Mouse (Mus musculus) liver, adult 2 months (tissue): Measurements from ENCODE around the gene Matn1. TPM values are rescaled to one million over a fixed set of nuclear protein-coding genes. Genes with fewer than 3 reads are reported as not detected.

Source experiments
- DNase-seq: peaks from one replicate; pipeline ENCODE4 v3.0.0-alpha.2; 2011; ENCODE audit warnings: low read depth, low spot score; ENCODE audit errors: extremely low read depth
- H3K27ac ChIP-seq: fragments of 200-500 bp; replicated peaks from 2 replicates; pipeline ENCODE4 v1.5.1; 2012; ENCODE audit warnings: low read depth, mild to moderate bottlenecking, control low read depth, inconsistent platforms, low read length; ENCODE audit not compliant: insufficient read depth
- H3K27me3 ChIP-seq: fragments of 200-500 bp; 2 replicates; pipeline ENCODE4 v1.6.1; 2012; ENCODE audit warnings: mild to moderate bottlenecking, moderate library complexity, low read length, inconsistent platforms; ENCODE audit not compliant: control insufficient read depth, insufficient read depth
- H3K36me3 ChIP-seq: fragments of 200-500 bp; 2 replicates; pipeline ENCODE4 v1.6.1; 2012; ENCODE audit warnings: low read length, inconsistent platforms; ENCODE audit not compliant: control insufficient read depth, insufficient read depth
- H3K4me1 ChIP-seq: fragments of 200-500 bp; 2 replicates; pipeline ENCODE4 v1.6.1; 2011; ENCODE audit warnings: low read length; ENCODE audit not compliant: control insufficient read depth, insufficient read depth
- H3K4me3 ChIP-seq: fragments of 200-500 bp; 2 replicates; pipeline ENCODE4 v1.5.1; 2011; ENCODE audit warnings: low read depth, mild to moderate bottlenecking, control low read depth, low read length, moderate library complexity; ENCODE audit not compliant: insufficient read depth
- H3K79me2 ChIP-seq: fragments of 200-500 bp; 2 replicates; pipeline ENCODE4 v1.6.1; 2012; ENCODE audit warnings: inconsistent platforms, mild to moderate bottlenecking, low read length, moderate library complexity; ENCODE audit not compliant: control insufficient read depth, insufficient read depth
- H3K9ac ChIP-seq: fragments of 200-500 bp; 2 replicates; pipeline ENCODE4 v1.6.1; 2012; ENCODE audit warnings: low read depth, mild to moderate bottlenecking, control low read depth, inconsistent platforms, low read length
- CTCF ChIP-seq: fragments of 200-500 bp; IDR thresholded peaks from 2 replicates; pipeline ENCODE4 v1.5.1; 2011; ENCODE audit warnings: low read depth, low read length, control low read depth
- POLR2A ChIP-seq: fragments of 200-500 bp; IDR thresholded peaks from 2 replicates; pipeline ENCODE4 v1.6.1; 2011; ENCODE audit warnings: low read length, control low read depth; ENCODE audit not compliant: insufficient read depth; ENCODE audit errors: extremely low read depth
- WGBS: fragments of 180-500 bp; shearing (Covaris S2); methylation state at CpG from one replicate; pipeline ENCODE4 v1.1.7; 2018; 5-methylcytosine and 5-hydroxymethylcytosine counted together
- polyA plus RNA-seq: library from polyadenylated mRNA; depleted of rRNA; stranded (reverse); fragments of >200 nt; gene quantifications from 2 replicates; pipeline ENCODE4 v1.2.3, GENCODE M21; 2012
- total RNA-seq: library from RNA; depleted of rRNA; stranded (reverse); fragments of >200 nt; gene quantifications from 2 replicates; pipeline ENCODE4 v1.2.3, GENCODE M21; 2014

The Matn1 gene
- total and polyA plus RNA-seq, 2 experiments, result not detected

- Histone ChIP-seq H3K27me3 (no peaks in the 10 kb centered on the region), H3K27ac (no peak overlapping the region), H3K4me3 (peak overlapping the region; percentile 45), H3K36me3 (no peaks in the 10 kb centered on the region), H3K4me1 (no peaks in the 10 kb centered on the region), H3K9ac (peak overlapping the region; percentile 24; the same call in 1 of the 2 replicates), H3K79me2 (no peaks in the 10 kb centered on the region)
- TF ChIP-seq CTCF, result no peak
- TF ChIP-seq POLR2A, result no peak
- no peak for DNase-seq
- WGBS, result 64% methylated on average over 7 of the region's 7 CpGs
Measured at GRCm38 (mm10) chr4:130914527-130914926, 29.7 kb upstream of the Matn1 start.

GRCm38 (mm10) chr4:130915006-130915667 is 29.0 kb upstream of the Matn1 start:
- 0 out of 2 replicates have a peak overlapping the region, but pooled peaks have one; percentile 14 for H3K9ac ChIP-seq
- no peaks in the 10 kb centered on the region for H3K79me2 ChIP-seq
- H3K4me3 ChIP-seq, result peak overlapping the region; percentile 20
- 55% methylated on average over 12 of the region's 12 CpGs for WGBS
- H3K4me1 ChIP-seq, result no peaks in the 10 kb centered on the region
- no peaks in the 10 kb centered on the region for H3K36me3 ChIP-seq
- DNase-seq, result no peak
- H3K27ac ChIP-seq, result no peak overlapping the region
- H3K27me3 ChIP-seq, result no peaks in the 10 kb centered on the region
- TF ChIP-seq CTCF (no peak), POLR2A (no peak)

- no peaks in the 10 kb centered on the region for H3K79me2 ChIP-seq
- no peak overlapping the region for H3K9ac ChIP-seq
- WGBS, result 70% methylated on average over 7 of the region's 7 CpGs
- no peak overlapping the region for H3K27ac ChIP-seq
- no peak for DNase-seq
- H3K27me3 ChIP-seq, result no peaks in the 10 kb centered on the region
- H3K4me3 ChIP-seq, result no peak overlapping the region
- H3K36me3 ChIP-seq, result no peaks in the 10 kb centered on the region
- TF ChIP-seq CTCF (no peak), POLR2A (no peak)
- no peaks in the 10 kb centered on the region for H3K4me1 ChIP-seq
Measured at GRCm38 (mm10) chr4:130915668-130916035, 28.5 kb upstream of the Matn1 start.

- Histone ChIP-seq H3K4me1 (no peaks in the 10 kb centered on the region), H3K4me3 (no peak overlapping the region)
- DNase-seq, result no peak
Measured at GRCm38 (mm10) chr4:130916639-130917038, 27.5 kb upstream of the Matn1 start.

GRCm38 (mm10) chr4:130917564-130917963 is 26.6 kb upstream of the Matn1 start:
- no peak for TF ChIP-seq CTCF
- TF ChIP-seq POLR2A, result no peak
- DNase-seq, result no peak
- H3K9ac ChIP-seq, result no peak overlapping the region
- H3K27ac ChIP-seq, result no peak overlapping the region
- 66% methylated on average over 4 of the region's 4 CpGs for WGBS
- H3K4me1 ChIP-seq, result no peaks in the 10 kb centered on the region
- no peaks in the 10 kb centered on the region for H3K36me3 ChIP-seq
- no peaks in the 10 kb centered on the region for H3K27me3 ChIP-seq
- no peak overlapping the region for H3K4me3 ChIP-seq
- no peaks in the 10 kb centered on the region for H3K79me2 ChIP-seq

More at GRCm38 (mm10) chr4:130916639-130917038, 27.5 kb upstream of the Matn1 start:
- Histone ChIP-seq H3K36me3 (no peaks in the 10 kb centered on the region), H3K9ac (no peak overlapping the region), H3K79me2 (no peaks in the 10 kb centered on the region), H3K27ac (no peak overlapping the region), H3K27me3 (no peaks in the 10 kb centered on the region)
- 75% methylated on average over 7 of the region's 7 CpGs for WGBS
- TF ChIP-seq POLR2A (no peak), CTCF (no peak)
